Mouse (Mus musculus) stomach, postnatal 0 days (tissue): ENCODE results near the gene Dnpep.

Experiments
- CTCF ChIP-seq: IDR thresholded peaks from 2 replicates; pipeline ENCODE4 v1.5.1; 2016; ENCODE audit warnings: antibody characterized with exemption, low read depth, mild to moderate bottlenecking, moderate library complexity
- EP300 ChIP-seq: optimal IDR thresholded peaks from 2 replicates; pipeline ENCODE3; 2016; ENCODE audit warnings: antibody characterized with exemption

GRCm38 (mm10) chr1:75289376-75289775 is 28.4 kb downstream of the Dnpep start:
- TF ChIP-seq CTCF (no peak), EP300 (no peak)
